Mouse (Mus musculus): ENCODE results near the gene Prpf39.
A peak's percentile ranks its signal among the peaks of the same experiment; 100 is the strongest.

DNA sequence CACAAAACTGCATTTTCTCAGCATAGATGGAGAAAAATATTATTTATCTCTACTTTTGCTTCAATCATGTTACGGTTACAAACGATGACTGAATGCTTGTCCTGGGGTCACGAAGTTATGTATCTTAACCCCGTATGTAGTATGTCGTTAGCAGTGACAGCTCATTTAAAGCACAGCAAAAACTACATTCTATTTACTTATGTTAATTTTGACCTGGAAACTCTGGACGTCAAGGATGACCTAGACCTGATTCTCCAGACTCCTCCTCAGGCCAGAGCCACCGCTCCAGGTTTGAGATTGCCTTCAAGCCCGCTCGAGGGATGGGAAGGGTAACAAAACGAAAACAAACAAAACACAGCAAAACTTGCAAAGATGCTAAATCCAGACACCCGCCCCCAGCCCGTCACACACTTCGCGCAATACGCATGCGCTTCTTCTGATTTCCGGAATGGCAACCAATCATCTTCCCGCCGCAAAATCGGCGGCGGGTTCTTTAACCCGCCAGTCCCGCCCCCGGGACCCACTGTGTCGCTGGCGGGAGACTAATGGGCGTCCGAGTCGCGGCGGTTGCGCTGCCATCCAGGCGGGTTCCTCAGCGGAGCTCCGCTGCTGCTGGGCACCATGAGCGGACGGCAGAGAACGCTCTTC is 39.1 kb downstream of the Prpf39 start, which contains the start of gene Fancm:
- TF ChIP-seq CTCF (IDR thresholded peaks at IDR 0.05; ENCODE audit: extremely low read depth, insufficient read length, insufficient replicate concordance, low read depth, low read length) (no peak; the same call in 1 of the 2 replicates), POLR2A (IDR thresholded peaks at IDR 0.05; ENCODE audit: low read depth, low read length) (peak; percentile 51)
